Mouse (Mus musculus) hindbrain, embryonic 13.5 days (tissue): ENCODE measurements around the gene Vti1a. TPM values are rescaled to one million over a fixed set of nuclear protein-coding genes. Genes with fewer than 3 reads are reported as not detected.

Experiments
- ATAC-seq: fragments of 200-750 bp; cut with Nextera tagmentation; 2 replicates; pipeline ENCODE4 v1.8.0; 2017; ENCODE audit warnings: moderate TSS enrichment; ENCODE audit not compliant: low FRiP score
- H3K27ac ChIP-seq: fragments of 300-500 bp; sonication (generic); 2 replicates; pipeline ENCODE4 v1.5.1; 2015; ENCODE audit warnings: inconsistent platforms, mild to moderate bottlenecking, moderate library complexity
- H3K27me3 ChIP-seq: fragments of 300-500 bp; sonication (generic); 2 replicates; pipeline ENCODE4 v1.6.1; 2015; ENCODE audit warnings: mild to moderate bottlenecking, inconsistent platforms
- H3K36me3 ChIP-seq: fragments of 300-500 bp; sonication (generic); 2 replicates; pipeline ENCODE4 v1.6.1; 2015; ENCODE audit warnings: mild to moderate bottlenecking, inconsistent platforms
- H3K4me1 ChIP-seq: fragments of 300-500 bp; sonication (generic); replicated peaks from 2 replicates; pipeline ENCODE4 v1.6.1; 2015; ENCODE audit warnings: inconsistent platforms
- H3K4me2 ChIP-seq: fragments of 300-500 bp; sonication (generic); 2 replicates; pipeline ENCODE4 v1.6.1; 2015; ENCODE audit warnings: inconsistent platforms, mild to moderate bottlenecking, moderate library complexity
- H3K4me3 ChIP-seq: fragments of 300-500 bp; sonication (generic); 2 replicates; pipeline ENCODE4 v1.5.1; 2015; ENCODE audit warnings: mild to moderate bottlenecking, inconsistent platforms
- H3K9ac ChIP-seq: fragments of 300-500 bp; sonication (generic); 2 replicates; pipeline ENCODE4 v1.6.1; 2015; ENCODE audit warnings: mild to moderate bottlenecking, inconsistent platforms
- H3K9me3 ChIP-seq: fragments of 300-500 bp; sonication (generic); 2 replicates; pipeline ENCODE4 v1.6.1; 2016; ENCODE audit warnings: inconsistent platforms
- WGBS: fragments of 180-500 bp; shearing (Covaris S2); methylation state at CpG from one replicate; pipeline ENCODE4 v1.1.7; 2015; 5-methylcytosine and 5-hydroxymethylcytosine counted together
- polyA plus RNA-seq: library from polyadenylated mRNA; unstranded; fragments of >200 nt; fragmentation: Nextera tagmentation; extraction: Ambion mirVana; gene quantifications from 2 replicates; pipeline ENCODE4 v1.2.1, GENCODE M21; 2015

The Vti1a gene
- polyA plus RNA-seq, 1 experiment from 2014 or later = 30.1 TPM

DNA sequence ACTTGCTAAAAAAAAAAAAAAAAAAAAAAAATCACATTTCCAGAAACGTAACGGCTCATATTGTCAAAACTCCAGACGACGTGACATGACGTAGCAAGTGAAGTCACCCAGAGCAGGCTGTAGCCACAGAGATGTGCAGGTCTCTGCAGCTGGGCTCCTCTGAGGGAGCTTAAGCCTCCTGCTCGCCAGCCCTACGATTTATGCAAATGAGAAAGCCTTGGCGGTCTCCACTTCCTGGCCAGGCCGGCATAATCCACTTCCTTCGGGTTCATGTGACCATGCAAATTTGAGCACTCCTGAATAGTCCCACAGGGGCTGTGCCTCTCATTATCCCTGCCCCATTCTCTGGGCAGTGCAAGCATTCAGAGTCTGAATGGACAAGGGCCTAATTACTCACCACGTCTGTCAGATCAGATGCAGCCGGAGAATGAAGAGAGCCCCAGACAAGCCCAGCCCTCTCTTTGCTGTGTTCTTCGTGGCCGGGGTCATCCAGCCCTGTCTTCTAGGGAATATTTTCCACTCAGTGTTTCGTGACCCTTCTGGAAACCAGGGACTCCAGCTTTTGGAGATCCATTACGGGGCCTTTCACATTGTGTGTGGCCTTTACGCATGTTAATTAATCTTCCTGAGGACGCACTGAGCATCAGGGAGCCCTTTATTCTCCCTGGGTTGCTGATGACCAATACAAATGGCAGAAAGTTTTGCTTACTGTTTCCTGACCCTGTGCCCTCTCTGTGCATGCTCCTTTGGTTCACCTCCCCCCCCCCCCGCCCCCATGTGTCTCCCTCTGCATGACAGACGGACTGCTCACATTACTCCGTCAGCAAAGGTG lies 240.3 kb downstream of the Vti1a start:
- H3K36me3 ChIP-seq = no peaks in the 10 kb centered on the region
- H3K9me3 ChIP-seq = no peaks in the 10 kb centered on the region
- H3K4me3 ChIP-seq = peak overlapping the region; percentile 16
- H3K9ac ChIP-seq = peak overlapping the region; percentile 24; the same call in 1 of the 2 replicates
- peak; percentile 96 for ATAC-seq
- WGBS = 5% methylated on average over 21 of the region's 21 CpGs
- peaks cover 58% of the 10 kb centered on the region for H3K27me3 ChIP-seq
- H3K4me2 ChIP-seq = peak overlapping the region; percentile 47
- peak overlapping the region; percentile 42 for H3K27ac ChIP-seq
- peaks cover 16% of the 10 kb centered on the region for H3K4me1 ChIP-seq

DNA sequence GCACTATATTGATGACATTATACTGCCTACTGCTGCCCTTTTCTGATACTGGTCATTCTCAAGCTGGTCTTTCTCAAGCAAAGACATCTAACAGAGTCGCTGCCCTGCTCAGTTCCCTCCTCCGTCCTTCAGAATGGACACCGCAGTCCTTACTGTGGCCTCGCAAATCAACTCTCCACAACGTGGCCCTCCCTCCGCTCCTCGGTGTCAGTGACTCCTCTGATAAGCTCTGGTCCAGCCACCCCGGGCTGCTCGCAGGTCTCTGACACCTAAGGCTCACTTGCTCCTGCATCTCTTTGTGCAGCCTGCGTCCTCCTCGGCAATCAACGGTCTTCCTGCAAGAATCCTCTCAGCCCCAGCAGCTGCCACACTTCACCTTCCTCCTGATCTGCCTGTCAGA lies 243.2 kb downstream of the Vti1a start:
- peaks cover 54% of the 10 kb centered on the region for H3K27me3 ChIP-seq
- no peak overlapping the region for H3K4me3 ChIP-seq
- no peak for ATAC-seq
- no peak overlapping the region for H3K27ac ChIP-seq
- H3K4me1 ChIP-seq = peaks cover 30% of the 10 kb centered on the region
- H3K9me3 ChIP-seq = no peaks in the 10 kb centered on the region
- H3K36me3 ChIP-seq = no peaks in the 10 kb centered on the region
- H3K9ac ChIP-seq = no peak overlapping the region
- H3K4me2 ChIP-seq = no peak overlapping the region
- WGBS = 86% methylated on average over 12 of the region's 12 CpGs

DNA sequence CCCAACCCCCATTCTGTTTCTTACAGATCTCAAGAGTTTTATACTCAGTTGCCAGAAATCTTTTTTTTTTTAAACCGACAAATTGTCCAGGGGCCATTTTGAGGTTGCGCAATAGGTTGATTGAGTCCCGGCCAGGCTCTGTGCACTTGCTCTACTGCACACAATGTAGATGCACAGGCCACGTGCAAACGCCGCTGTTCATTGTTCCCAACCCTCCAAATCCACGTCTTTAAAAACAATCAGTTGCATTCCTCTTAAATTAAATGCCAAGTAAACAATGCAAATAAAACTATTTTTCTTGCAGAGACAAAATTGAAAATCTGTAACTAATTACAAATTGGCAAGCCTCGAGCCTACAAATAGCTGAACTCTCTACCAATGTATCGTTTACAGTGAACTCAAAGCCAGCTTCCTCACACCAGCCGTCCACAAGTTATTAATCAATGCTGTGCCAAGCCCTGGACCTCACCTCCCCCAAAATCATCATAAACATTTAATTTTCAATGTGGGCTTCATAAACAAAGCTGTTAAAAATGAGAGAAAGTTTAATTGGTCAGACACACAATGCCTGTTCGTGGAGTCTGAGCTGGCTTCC lies 244.1 kb downstream of the Vti1a start:
- peaks cover 52% of the 10 kb centered on the region for H3K27me3 ChIP-seq
- H3K36me3 ChIP-seq = no peaks in the 10 kb centered on the region
- no peaks in the 10 kb centered on the region for H3K9me3 ChIP-seq
- H3K4me2 ChIP-seq = no peak overlapping the region
- peaks cover 30% of the 10 kb centered on the region for H3K4me1 ChIP-seq
- H3K9ac ChIP-seq = no peak overlapping the region
- WGBS = 78% methylated on average over 11 of the region's 11 CpGs
- no peak for ATAC-seq
- no peak overlapping the region for H3K27ac ChIP-seq
- no peak overlapping the region for H3K4me3 ChIP-seq

DNA sequence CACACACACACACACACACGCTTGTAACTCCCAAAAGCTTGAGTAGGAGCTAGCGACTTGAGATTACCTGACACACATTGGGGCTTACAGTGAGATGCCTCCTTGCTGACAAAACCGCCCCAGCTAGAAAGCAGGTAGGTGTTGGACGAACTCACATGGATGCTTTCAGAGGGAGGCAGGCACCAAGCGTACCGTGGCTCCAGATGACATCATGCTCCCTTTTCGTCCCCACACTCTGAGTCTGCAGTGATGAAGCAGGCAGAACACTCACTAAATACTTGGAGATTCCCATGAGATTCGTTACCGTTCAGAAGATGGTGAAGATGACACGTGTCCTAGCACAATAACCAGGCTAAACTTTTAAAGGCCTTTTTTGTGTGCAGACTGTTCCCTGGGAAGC lies 245.4 kb downstream of the Vti1a start:
- no peak for ATAC-seq
- Histone ChIP-seq H3K9me3 (no peaks in the 10 kb centered on the region), H3K27ac (no peak overlapping the region), H3K4me3 (no peak overlapping the region), H3K4me2 (no peak overlapping the region), H3K36me3 (no peaks in the 10 kb centered on the region), H3K4me1 (peaks cover 18% of the 10 kb centered on the region), H3K27me3 (peaks cover 53% of the 10 kb centered on the region), H3K9ac (no peak overlapping the region)
- 89% methylated on average over 10 of the region's 10 CpGs for WGBS

DNA sequence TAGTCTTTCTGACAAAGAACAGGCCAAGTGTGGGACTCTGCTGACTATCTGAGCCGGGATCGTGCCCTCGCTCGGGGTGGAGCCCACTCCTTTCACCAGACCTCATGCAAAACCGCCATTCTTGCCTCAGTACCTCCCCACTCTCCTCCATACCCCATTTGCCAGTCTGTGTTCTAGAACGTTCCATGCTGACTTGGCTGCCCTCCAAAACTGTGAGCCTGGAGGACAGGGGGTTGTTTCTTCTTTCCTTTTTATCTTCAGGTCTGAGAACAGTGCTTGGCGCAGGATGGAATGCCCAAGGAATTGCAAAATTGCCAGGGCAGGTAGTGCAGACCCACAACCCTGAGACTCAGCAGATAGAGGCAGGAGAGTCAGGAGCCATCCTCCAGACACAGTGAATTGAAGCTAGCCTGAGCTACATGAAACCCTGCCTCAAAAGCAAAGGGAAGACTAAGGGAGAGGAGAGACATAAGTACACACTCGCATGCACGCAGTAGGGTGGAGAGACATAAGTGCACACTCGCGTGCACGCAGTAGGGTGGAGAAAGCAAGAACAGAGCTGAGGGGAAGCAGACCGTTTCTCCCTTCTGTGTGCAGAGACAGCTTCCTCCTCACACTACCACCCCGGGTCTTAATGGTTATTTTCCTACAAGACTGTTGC lies 246.5 kb downstream of the Vti1a start:
- peaks cover 53% of the 10 kb centered on the region for H3K27me3 ChIP-seq
- H3K4me1 ChIP-seq = peaks cover 14% of the 10 kb centered on the region
- WGBS = 88% methylated on average over 14 of the region's 14 CpGs
- H3K27ac ChIP-seq = no peak overlapping the region
- no peak overlapping the region for H3K4me3 ChIP-seq
- no peaks in the 10 kb centered on the region for H3K36me3 ChIP-seq
- no peak for ATAC-seq
- H3K4me2 ChIP-seq = no peak overlapping the region
- H3K9ac ChIP-seq = no peak overlapping the region
- H3K9me3 ChIP-seq = no peaks in the 10 kb centered on the region

DNA sequence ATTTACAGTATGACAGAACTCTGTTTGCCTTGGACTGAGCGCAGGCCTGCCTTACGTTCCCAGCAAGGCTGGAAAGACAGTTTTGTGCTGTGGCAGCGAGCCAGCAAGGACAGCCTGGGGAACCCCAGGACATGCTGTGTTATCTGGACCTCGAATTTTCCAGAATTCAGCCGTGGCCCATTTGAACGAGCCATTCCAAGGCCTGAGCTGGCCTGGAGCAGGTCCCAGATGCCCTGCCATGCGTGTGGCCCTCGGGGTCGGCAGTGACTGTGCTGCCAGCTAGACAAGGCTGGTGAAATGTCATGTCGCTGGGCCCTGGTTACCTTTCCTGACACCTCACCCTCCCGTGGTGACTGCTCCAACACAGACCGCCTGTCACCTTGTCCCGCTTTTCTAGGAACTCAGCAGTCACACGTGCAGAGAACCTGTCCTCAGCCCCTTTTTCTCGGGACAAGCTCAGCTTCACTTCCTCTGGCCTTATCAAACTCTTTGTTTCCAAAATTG lies 247.1 kb downstream of the Vti1a start:
- Histone ChIP-seq H3K36me3 (no peaks in the 10 kb centered on the region), H3K27me3 (peaks cover 53% of the 10 kb centered on the region), H3K4me2 (no peak overlapping the region), H3K4me3 (no peak overlapping the region), H3K4me1 (peaks cover 14% of the 10 kb centered on the region), H3K27ac (no peak overlapping the region), H3K9me3 (no peaks in the 10 kb centered on the region), H3K9ac (no peak overlapping the region)
- no peak for ATAC-seq
- 73% methylated on average over 15 of the region's 15 CpGs for WGBS

DNA sequence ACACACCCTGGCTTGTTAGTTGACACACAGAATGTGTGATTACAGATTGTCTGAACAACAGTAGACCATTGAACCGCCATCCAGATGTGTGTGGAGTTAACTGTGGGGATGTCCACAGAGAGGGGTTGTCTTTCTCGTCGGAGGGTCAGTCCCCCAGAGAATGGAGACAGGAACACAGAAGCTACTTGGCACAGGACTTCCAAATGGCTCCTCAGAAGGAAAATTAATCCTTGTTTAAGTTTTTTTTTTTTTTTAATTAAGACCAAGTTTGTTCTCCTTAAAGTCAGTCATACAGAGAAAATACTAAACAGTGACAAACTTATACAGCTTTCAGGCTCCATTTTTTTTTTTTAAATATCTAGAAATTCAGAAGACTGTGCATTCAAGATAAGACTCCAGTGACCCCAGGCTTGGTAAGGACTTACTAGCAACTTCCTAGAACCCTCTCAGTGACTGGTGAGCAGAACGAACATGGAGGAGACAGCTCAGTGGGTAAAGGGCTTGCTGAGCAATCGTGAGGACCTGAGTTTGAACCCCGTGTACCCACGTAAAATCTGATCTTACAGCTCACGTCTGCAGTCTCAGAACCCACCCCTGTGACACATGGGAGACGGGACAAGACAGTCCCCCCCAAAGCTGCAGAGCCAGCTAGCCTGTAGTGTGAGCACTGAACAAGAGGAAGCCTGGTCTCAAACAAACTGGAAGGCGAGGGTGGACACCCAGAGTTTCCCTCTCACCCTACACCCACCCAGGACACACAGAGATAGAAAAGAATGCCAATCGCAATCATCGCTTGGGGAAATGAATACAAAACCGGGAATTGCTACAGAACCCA lies 248.2 kb downstream of the Vti1a start:
- Histone ChIP-seq H3K4me2 (no peak overlapping the region), H3K27me3 (peaks cover 51% of the 10 kb centered on the region), H3K27ac (no peak overlapping the region), H3K36me3 (no peaks in the 10 kb centered on the region), H3K4me3 (no peak overlapping the region), H3K4me1 (peaks cover 17% of the 10 kb centered on the region), H3K9ac (no peak overlapping the region), H3K9me3 (no peaks in the 10 kb centered on the region)
- no peak for ATAC-seq
- WGBS = 79% methylated on average over 13 of the region's 13 CpGs

DNA sequence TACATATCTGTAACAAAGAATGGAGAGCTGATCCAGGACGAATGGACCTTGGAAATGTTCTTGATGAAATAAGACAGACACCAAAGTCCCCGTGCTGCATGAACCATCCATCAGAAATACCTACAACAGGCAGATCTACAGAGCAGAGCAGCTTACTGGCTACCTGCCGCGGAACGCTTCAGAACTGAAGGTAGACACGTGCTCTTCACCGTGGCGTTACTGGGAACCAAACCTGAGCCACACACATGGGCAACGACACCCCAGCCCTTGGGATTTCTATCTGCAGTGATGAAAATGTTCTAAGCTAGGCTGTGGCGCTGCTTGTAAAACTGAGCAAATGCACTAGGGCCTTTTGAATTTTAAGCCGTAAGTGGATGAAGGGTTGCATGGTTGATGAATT lies 249.0 kb downstream of the Vti1a start:
- no peaks in the 10 kb centered on the region for H3K36me3 ChIP-seq
- H3K4me2 ChIP-seq = no peak overlapping the region
- no peak overlapping the region for H3K9ac ChIP-seq
- H3K9me3 ChIP-seq = no peaks in the 10 kb centered on the region
- no peak for ATAC-seq
- no peak overlapping the region for H3K27ac ChIP-seq
- H3K27me3 ChIP-seq = peaks cover 48% of the 10 kb centered on the region
- no peak overlapping the region for H3K4me3 ChIP-seq
- WGBS = 91% methylated on average over 11 of the region's 11 CpGs
- peaks cover 17% of the 10 kb centered on the region for H3K4me1 ChIP-seq

DNA sequence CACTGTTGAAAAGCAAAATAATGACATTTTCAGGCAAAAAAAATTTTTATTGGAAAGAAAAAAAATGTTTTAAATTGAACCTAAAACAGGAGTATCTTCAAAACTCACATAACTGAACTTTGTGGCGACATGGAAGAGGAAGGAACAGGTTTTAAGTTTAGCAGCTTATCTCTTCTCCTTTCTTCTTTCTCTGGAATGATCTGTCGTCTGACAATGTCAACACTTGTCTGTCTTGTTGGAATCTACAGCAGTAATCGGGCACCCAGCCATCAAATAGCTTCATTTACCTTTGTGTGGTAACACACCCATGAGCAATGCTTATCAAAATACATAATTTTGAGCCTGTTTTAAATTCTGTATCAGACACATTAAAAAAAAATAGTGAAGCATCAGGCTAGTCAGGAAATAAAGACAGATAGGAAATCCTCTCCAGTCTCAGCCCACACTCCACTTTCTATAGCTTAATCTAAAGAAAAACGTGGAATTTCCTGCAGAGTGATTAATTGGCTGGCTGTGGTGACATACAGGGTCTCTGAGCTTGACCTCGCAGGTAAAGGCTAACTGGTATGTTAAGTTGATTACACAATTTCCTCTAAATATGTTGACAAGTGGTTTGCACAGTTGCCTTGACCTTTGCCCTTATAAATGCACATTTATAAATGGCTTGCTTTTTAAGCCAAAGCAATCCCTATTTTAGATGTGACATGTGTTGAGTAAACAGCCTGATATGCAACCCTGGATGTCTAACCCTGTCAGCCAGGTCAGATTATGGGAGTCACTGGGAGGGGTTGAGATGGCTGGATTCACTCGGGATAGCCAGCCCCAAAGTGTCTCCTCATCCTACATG lies 249.7 kb downstream of the Vti1a start:
- WGBS = 73% methylated on average over 6 of the region's 6 CpGs
- H3K27me3 ChIP-seq = peaks cover 43% of the 10 kb centered on the region
- H3K9ac ChIP-seq = no peak overlapping the region
- no peak overlapping the region for H3K4me3 ChIP-seq
- H3K9me3 ChIP-seq = no peaks in the 10 kb centered on the region
- H3K27ac ChIP-seq = no peak overlapping the region
- H3K4me1 ChIP-seq = peaks cover 17% of the 10 kb centered on the region
- no peak overlapping the region for H3K4me2 ChIP-seq
- H3K36me3 ChIP-seq = no peaks in the 10 kb centered on the region
- no peak for ATAC-seq

DNA sequence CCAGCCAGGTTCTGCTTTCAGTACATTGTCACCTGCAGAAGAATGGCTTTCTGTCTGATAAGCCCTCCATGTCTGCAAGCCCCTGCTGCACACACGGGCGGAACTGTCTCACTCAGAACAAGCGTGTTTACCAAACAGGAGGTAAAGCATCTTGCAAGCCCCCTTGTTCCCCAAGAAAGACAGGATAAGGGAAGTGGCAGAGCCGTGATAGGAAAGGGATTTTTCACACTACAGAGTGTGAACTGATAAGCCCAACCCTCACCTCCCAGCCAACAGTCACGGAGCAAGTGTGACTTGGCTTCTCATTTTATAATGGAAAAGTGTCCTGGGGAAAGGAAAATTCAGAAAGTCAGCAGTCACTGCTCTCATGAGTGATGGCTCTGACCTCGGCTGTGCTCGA lies 253.0 kb downstream of the Vti1a start:
- Histone ChIP-seq H3K4me1 (0 out of 2 replicates have a peak, but pooled peaks cover 2% of the 10 kb centered on the region), H3K9ac (no peak overlapping the region), H3K4me2 (no peak overlapping the region), H3K9me3 (no peaks in the 10 kb centered on the region), H3K27me3 (peaks cover 16% of the 10 kb centered on the region; the same call in 1 of the 2 replicates), H3K4me3 (no peak overlapping the region), H3K27ac (no peak overlapping the region), H3K36me3 (no peaks in the 10 kb centered on the region)
- ATAC-seq = no peak
- 81% methylated on average over 7 of the region's 7 CpGs for WGBS

DNA sequence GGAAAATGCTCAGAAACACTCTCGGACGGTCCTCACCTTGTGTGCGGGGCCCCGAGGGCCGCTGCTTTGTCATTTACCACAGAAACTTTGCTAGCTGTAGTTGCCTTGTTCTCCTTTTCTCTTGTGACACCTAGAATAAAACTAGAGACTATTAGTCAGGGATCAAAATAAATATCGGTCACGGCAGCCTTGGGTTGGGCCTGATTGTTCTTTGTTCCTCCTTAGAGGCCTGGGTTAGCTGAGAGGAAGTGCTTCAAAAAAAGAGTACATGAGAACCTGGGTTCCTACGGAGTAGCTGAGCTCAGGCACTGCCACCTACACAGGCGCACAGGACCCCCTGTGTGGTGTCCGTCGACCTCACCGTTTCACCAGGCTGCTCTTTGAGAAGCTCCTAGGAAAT lies 253.8 kb downstream of the Vti1a start:
- ATAC-seq = no peak
- Histone ChIP-seq H3K27ac (no peak overlapping the region), H3K27me3 (0 out of 2 replicates have a peak, but pooled peaks cover 16% of the 10 kb centered on the region), H3K4me1 (0 out of 2 replicates have a peak, but pooled peaks cover 2% of the 10 kb centered on the region), H3K9me3 (no peaks in the 10 kb centered on the region), H3K4me3 (no peak overlapping the region), H3K36me3 (no peaks in the 10 kb centered on the region), H3K4me2 (no peak overlapping the region), H3K9ac (no peak overlapping the region)
- WGBS = 92% methylated on average over 12 of the region's 12 CpGs
